Mouse (Mus musculus) kidney, postnatal 14 days (tissue): ENCODE measurements around the gene Xpot.

Experiments
- DNase-seq: peaks from one replicate; pipeline ENCODE4 v3.0.0; 2022; ENCODE audit warnings: mixed read lengths

Gene Xpot

DNA sequence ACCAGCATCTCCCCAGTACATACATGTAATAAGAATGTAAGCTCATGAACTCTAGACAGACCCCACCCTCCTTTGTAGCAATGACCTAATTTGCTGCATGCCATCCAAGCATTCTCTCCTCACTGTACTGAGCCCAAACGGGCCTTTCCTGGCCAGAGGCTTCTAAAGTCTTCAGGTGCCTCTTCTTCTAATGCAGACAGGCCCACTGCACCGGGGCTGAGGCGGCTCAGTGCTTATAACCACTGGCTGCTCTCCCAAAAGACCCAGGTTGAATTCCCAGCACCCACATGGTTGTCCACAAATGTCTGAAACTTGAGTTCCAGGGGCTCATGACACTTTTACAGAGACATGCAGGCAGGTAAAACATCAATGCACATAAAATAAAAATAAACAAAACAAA, 55.1 kb downstream of the Xpot start:
- DNase-seq, result no peak

DNA sequence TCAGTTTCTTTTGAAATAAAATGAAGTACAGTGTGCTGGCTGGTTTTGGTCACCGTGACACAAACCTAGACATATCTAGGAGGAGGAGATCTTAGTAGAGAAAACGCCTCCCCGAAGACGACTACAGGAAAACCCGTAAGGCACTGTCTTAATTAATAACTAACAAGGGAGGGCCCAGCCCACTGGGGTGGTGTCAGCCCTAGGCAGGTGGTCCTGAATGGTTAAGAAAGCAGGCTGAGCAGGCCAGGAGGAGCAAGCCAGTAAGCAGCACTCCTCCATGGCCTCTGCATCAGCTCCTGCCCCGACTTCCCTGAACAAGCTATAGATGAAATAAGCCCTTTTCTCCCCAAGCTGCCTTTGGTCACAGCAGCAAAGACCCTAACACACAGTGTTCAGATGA, 56.3 kb downstream of the Xpot start:
- DNase-seq, result no peak

DNA sequence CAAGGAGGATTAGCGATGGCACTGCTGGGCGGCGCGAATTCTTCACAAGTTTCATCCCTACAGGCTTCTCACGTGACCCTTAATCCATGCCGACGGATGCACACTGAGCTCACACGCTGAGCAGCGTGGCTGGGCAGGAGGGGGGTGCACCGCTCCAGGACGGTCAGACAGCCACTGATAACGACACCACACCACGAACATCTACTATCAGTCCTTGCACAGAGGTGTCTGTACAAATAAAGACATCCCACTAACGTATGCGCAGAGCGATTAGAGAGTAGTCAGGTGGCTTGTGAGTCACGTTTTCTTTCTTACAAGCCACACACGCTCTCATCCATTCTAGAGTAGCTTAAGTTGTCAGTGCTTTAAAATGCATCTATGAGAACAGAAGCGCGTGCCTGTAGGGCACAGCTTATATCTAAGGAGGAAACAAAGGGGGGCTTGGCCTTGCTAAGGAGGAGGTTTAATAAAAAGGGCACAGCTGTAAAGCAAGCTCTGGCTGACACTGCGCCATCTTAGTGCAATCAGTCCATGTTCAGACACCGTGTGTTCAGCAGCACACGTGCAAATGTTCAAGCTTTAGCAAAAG, 57.0 kb downstream of the Xpot start:
- no peak for DNase-seq

DNA sequence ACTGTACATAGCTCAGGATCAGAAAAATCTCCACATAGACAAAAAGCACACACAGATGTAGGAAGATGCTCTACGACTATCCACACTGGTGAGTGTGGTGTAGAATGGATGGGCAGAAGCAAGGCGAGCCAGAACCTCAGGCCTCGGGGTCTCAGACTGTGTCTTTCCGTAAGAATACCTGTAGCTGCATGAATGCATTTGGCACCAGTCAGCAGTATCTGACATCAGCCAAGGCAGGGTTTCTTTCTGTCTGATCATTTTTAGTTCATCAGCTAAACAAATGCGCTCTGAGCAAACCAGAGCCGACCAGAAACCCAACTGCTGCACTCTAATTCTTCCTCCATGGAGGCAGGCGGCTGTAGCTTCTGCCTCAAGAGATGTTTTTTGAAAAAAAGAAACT, 57.6 kb downstream of the Xpot start:
- DNase-seq, result no peak

DNA sequence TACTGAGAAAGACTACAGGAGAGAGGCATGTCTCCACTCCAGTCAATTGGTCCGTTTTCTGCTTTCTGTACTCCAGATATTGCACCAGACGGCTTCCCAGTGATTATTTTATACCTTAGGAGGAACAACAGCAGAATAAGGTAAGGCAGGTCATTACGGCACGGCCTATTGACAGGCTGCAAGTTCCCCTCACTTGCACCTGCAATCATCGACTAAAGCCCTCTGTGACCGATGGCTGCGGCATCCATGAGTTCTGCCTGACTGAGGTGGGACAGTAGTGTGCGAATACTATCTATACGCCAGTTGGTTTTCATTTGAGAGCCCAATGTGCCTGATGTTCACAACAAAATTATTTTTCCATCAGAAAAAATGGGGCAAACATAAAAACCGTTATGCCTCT, 58.1 kb downstream of the Xpot start:
- DNase-seq, result no peak

DNA sequence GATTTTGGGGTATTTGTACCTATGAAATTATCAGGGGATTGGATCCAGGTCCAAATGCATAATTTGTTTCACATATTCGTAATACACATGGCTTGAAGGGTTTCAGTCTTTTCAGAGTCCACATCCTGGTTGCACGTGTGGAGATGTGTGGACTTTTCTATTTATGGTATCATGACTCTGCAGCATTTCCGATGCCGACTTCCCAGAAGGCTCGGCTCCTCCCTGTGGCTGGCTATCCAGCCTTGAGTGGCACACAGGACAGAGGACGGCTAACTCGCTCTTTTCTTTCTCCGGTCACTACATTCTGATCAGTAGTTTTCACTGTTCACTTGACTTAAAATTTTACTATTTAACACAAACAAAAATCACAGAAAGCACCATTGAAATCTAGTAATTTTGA, 61.7 kb downstream of the Xpot start:
- DNase-seq, result no peak

DNA sequence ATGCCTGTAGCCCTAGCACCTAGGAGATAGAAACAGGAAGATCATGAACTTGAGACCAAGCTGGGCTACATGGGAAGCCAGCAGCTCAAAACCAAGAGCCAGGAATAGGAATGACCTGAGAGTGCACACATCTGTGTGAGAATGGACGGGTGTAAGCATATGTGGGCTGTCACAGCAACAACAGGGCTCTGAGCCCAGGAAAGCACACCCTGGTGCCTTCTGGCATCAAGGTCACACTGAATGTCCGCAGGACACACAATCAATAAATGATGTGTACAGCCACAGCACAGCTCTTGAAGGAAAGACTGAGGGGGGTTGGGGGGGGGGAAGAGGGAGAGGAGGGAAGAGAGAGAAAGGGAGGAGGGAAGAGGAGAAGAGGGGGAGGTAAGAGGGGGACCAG, 67.9 kb downstream of the Xpot start:
- no peak for DNase-seq

DNA sequence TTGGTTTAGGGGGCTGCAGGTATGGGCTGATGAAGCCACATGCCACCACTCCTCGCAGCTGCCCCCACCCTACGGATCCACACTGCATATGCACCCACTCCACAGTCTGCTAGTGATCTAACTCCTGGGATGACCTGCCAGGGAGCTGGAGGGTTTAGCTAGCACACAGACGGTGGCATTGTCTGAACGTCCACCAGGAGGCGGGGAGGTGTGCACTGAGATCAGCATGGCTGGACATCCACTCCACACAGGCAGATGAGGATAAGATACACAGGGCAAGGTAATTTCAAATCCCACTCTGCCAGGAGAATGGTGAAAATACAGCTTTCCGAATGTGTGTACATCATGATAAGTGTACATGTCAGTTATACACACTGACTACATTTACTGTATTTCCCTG, 69.9 kb downstream of the Xpot start:
- DNase-seq, result no peak

DNA sequence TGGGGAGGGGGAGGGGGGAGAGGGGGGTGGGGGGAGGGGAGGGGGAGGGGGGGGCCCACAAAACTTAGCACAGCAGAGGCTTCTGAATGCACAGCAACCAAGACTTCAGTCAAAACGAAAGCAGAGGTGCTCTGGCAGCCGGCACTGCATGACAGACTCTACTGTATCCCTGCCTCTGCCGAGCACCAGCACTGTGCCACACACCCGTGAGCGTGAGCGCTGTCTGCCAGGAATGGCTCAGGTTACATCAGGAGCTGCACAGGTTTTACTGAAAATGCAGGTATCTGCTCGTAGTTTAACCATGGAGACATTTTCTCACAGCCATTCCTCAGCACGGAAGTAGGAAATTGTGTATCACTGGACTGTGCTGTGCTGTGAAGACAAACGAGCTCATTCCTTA, 75.8 kb downstream of the Xpot start:
- no peak for DNase-seq

DNA sequence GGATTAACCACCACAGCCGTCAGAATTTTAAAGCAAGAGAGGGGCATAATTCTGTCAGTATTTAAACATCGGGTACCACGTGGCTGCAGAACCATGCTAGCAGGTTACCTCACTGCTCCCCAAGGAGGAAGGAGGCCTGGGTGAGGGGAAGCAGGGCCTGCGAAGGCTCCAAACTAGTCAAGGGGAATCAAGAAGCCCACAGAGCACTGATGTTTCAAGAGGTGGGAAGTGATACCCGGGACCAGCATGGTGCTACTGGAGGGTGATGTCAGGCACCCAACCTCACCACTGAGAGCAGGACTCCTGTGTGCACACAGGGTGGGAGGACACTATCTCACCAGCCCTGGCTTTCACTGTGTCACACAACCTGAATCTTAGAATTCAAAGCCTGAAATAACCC, 76.5 kb downstream of the Xpot start:
- no peak for DNase-seq

DNA sequence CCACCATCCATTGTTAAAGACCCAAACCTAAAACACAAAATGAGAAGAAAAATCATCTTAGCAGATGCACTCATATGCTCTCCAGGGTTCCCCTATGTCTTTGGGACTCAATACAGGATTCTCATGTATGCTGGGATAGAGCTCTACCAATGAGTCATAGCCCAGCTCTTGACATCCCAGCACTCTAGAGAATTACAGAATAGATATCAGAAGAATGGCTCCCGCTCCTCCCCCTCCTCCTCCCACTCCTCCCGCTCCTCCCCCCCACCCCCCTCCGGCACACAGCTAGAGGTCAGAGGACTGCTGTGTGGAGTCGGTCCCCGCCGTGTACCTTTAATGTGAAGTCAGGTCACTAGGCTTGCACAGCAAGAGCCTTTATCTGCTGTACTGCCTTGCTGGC, 79.0 kb downstream of the Xpot start:
- no peak for DNase-seq

DNA sequence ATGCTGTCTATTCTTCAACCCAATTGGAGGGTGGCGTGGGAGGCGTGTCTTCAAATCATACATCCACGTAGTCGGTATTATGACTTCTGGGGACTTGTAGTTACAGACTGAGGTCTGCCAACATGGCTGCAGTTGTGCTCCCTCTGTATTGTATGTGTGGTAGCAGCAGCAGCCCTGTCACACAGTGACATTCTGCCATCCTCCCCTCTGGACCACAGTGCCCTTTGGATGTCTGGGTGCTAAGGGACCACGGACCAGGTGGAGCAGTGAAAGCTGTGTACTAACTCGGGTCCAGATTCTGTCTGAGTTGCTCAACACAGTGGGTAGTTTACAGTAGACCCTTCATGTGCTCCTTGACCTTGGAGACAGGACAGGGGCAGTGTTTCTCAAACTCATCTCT, 82.6 kb downstream of the Xpot start:
- no peak for DNase-seq

DNA sequence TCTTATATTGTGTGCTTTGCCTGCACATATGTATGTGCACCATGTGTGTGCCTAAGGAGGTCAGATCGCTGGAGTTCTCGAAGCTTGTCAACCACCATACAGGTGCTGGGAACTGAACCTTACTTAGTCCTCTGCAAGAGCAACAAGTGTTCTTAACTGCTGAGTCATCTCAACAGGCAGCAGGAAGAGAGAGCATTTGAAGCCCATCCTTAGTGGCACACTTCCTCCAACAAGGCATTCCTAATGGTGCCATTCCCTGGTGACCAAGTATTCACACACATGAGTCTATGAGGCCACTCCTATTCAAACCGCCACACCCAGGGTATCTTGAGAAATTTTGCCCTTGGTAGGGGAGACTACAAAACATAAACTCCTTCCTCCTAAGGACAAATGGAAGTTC, 84.0 kb downstream of the Xpot start:
- DNase-seq, result no peak
